ENCODE assay signal across 12 mouse cellular contexts in the genomic region with DNA sequence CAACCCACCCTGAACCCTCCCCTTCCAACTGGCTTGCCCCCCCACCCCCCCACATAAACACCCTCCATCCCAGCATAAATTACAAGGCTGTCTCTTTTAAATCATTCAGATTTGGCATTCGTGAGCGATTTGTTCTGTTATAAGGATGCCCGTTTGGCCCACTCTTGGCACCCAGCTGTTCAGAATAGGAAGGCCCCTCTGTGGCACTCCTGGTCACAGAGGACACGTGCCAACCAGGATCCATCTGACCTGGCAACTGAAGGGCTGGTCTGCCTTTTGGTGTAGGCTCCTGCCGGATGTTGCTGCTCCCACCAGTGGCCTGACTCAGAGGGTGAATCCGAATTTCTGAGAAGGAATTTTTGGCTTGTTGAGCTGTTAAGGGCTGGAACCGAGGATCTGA. TPM values are rescaled to one million over a fixed set of nuclear protein-coding genes. Genes with fewer than 3 reads are reported as not detected.
DNase-seq lines count a peak whose midpoint lies in the region.
"Had no signal": no experiment of that assay in that cellular context is flagged by ENCODE, and none has a peak within 500 bp of the region (broad histone marks: within the 10 kb centered on the region; RNA-seq: fewer than 3 reads in every experiment).

No protein-coding gene starts in this region.

- DNase-seq in brain, adult 2 months (ENCODE audit: low read depth, low spot score): peak; percentile 29
- peak; percentile 18 to 25 for DNase-seq in cerebellum, adult 18-20 months
- peak; percentile 42 for DNase-seq in cerebellum, adult 9-11 months
- peak; percentile 20 to 21 for DNase-seq in cerebellum, postnatal 36 days
- DNase-seq in gastrocnemius, adult 8-10 months (ENCODE audit: low spot score in 2 of 2): no peak
- no peak for DNase-seq in heart, adult 11 months
- DNase-seq: adrenal gland, adult 2 months; adrenal gland, postnatal 36 days; gastrocnemius, postnatal 14 days; heart, postnatal 4 days; kidney, adult 8-10 months had no signal

RNA-seq across cellular contexts. Expression of a gene that starts 40.4 kb away (rescaled TPM):
- total RNA-seq in gastrocnemius, adult 8-10 months (2022): under 1 TPM in 1 of 4 experiments, not detected in 3; 0.60 TPM
- total RNA-seq: granulocyte monocyte progenitor cell, adult 5-6 weeks had no signal

Comparison
In these comparisons a context has a peak if more than half of its experiments do, and no peak if none do; other contexts are left out.
1. DNase-seq: peak in brain, adult 2 months (single experiment), cerebellum, adult 18-20 months (2 of 2), cerebellum, adult 9-11 months (single experiment) and cerebellum, postnatal 36 days (2 of 2); none in gastrocnemius, adult 8-10 months (0 of 2) and heart, adult 11 months (single experiment).